Mouse (Mus musculus) hindbrain, embryonic 16.5 days (tissue): ENCODE data around the gene Pcare. TPM values are rescaled to one million over a fixed set of nuclear protein-coding genes. Genes with fewer than 3 reads are reported as not detected.

Experiments used
- ATAC-seq: fragments of 200-750 bp; cut with Nextera tagmentation; 2 replicates; pipeline ENCODE4 v1.8.0; 2017; ENCODE audit warnings: moderate TSS enrichment, moderate library complexity
- H3K27ac ChIP-seq: fragments of 300-500 bp; sonication (generic); 2 replicates; pipeline ENCODE4 v1.5.1; 2014; ENCODE audit warnings: low read depth, mild to moderate bottlenecking, control low read depth, low read length, moderate library complexity
- H3K27me3 ChIP-seq: fragments of 300-500 bp; sonication (generic); replicated peaks from 2 replicates; pipeline ENCODE4 v1.6.1; 2014; ENCODE audit warnings: low read length; ENCODE audit not compliant: control insufficient read depth, insufficient read depth
- H3K36me3 ChIP-seq: fragments of 300-500 bp; sonication (generic); 2 replicates; pipeline ENCODE4 v1.6.1; 2014; ENCODE audit warnings: mild to moderate bottlenecking, low read length, moderate library complexity, mixed read lengths; ENCODE audit not compliant: control insufficient read depth, insufficient read depth
- H3K4me1 ChIP-seq: fragments of 300-500 bp; sonication (generic); 2 replicates; pipeline ENCODE4 v1.6.1; 2014; ENCODE audit warnings: low read depth, low read length; ENCODE audit not compliant: control insufficient read depth, insufficient read depth
- H3K4me2 ChIP-seq: fragments of 300-500 bp; sonication (generic); 2 replicates; pipeline ENCODE4 v1.6.1; 2014; ENCODE audit warnings: mild to moderate bottlenecking, low read length, control low read depth, moderate library complexity
- H3K4me3 ChIP-seq: fragments of 300-500 bp; sonication (generic); 2 replicates; pipeline ENCODE4 v1.5.1; 2014; ENCODE audit warnings: mild to moderate bottlenecking, low read length, control low read depth, moderate library complexity
- H3K9ac ChIP-seq: fragments of 300-500 bp; sonication (generic); 2 replicates; pipeline ENCODE4 v1.6.1; 2014; ENCODE audit warnings: low read depth, mild to moderate bottlenecking, control low read depth, low read length, moderate library complexity
- H3K9me3 ChIP-seq: fragments of 300-500 bp; sonication (generic); 2 replicates; pipeline ENCODE4 v1.6.1; 2014; ENCODE audit warnings: mild to moderate bottlenecking, low read length, moderate library complexity; ENCODE audit not compliant: control insufficient read depth
- WGBS: fragments of 180-500 bp; shearing (Covaris S2); extraction: QIAGEN DNeasy Blood & Tissue Kit; methylation state at CpG from one replicate; pipeline ENCODE4 v1.1.7; 2014; 5-methylcytosine and 5-hydroxymethylcytosine counted together
- polyA plus RNA-seq: library from polyadenylated mRNA; unstranded; fragments of >200 nt; fragmentation: Nextera tagmentation; extraction: Ambion mirVana; gene quantifications from 2 replicates; pipeline ENCODE4 v1.2.1, GENCODE M21; 2015

Pcare gene
- polyA plus RNA-seq, 1 experiment from 2014 or later: 0.03 TPM

DNA sequence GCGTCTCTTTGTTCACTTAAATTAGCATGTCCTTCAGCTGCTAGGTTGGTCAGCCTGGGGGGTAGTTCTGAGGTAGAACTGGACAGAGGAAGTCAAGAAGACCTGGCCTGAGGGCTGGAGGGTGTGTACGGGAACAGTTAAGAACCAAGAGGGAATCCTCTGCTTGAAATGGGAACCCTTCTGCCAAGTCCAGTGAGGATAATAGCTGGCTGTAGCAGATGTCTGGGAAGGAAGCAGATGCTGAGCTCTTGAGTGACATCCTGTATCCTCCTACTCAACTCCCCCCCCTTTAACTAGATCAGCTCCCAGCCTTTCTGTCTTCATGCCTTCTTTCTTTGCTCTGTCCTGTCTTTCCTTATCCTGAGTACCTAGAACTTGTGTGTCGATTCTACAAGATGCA is 37.7 kb downstream of the Pcare start:
- H3K36me3 ChIP-seq: no peaks in the 10 kb centered on the region
- no peak for ATAC-seq
- no peaks in the 10 kb centered on the region for H3K9me3 ChIP-seq
- no peak overlapping the region for H3K4me3 ChIP-seq
- no peak overlapping the region for H3K4me2 ChIP-seq
- WGBS: 68% methylated on average over 3 of the region's 3 CpGs
- no peak overlapping the region for H3K9ac ChIP-seq
- no peak overlapping the region for H3K27ac ChIP-seq
- no peaks in the 10 kb centered on the region for H3K4me1 ChIP-seq
- H3K27me3 ChIP-seq: no peaks in the 10 kb centered on the region

DNA sequence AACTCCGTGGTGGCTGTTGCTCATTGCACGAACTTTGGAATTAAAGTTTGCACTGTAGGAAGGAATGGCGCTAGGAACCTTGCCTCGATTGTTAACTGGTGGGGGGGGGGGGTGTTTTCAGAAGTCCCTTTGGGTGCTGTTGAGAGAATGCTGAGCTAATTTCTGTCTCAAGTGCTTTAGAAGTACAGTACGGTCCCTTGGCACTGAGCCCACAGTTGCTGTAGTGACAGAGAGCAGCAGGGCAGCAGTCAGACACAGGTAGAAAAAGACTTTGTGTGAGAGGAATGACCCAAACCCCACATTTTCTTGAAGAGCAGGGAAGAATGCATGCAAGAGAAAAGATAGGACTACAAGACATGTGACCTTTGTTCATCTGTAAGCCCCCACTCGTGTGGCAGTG is 40.4 kb downstream of the Pcare start:
- no peak for ATAC-seq
- WGBS: 71% methylated on average over 6 of the region's 6 CpGs
- H3K9ac ChIP-seq: no peak overlapping the region
- no peak overlapping the region for H3K4me3 ChIP-seq
- no peak overlapping the region for H3K4me2 ChIP-seq
- no peaks in the 10 kb centered on the region for H3K9me3 ChIP-seq
- H3K4me1 ChIP-seq: peaks cover 5% of the 10 kb centered on the region
- no peak overlapping the region for H3K27ac ChIP-seq
- no peaks in the 10 kb centered on the region for H3K27me3 ChIP-seq
- H3K36me3 ChIP-seq: no peaks in the 10 kb centered on the region

DNA sequence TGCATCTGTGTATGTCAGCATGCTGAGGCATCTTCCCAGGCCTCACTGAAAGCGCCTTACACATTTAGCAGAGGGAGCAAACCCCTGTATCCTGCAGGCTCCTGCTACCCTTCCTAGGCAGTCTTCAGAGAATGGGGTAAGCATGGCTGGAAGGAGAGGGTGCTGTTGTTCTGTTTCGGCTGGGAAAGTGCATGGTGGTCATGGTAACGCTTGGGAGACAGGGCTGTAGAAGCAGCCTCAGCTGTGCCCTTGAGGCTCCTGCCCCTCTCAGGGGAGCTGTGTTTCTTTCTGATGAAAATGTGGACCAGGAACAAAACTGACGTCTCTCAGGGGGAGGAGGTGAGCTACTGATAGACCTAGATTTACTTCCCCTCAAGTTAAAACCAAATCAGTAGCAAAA is 45.0 kb downstream of the Pcare start:
- no peak overlapping the region for H3K27ac ChIP-seq
- peak; percentile 64; the same call in 1 of the 2 replicates for ATAC-seq
- no peaks in the 10 kb centered on the region for H3K9me3 ChIP-seq
- WGBS: 37% methylated on average over 4 of the region's 4 CpGs
- no peak overlapping the region for H3K4me3 ChIP-seq
- no peak overlapping the region for H3K9ac ChIP-seq
- peaks cover 5% of the 10 kb centered on the region for H3K4me1 ChIP-seq
- H3K36me3 ChIP-seq: no peaks in the 10 kb centered on the region
- H3K27me3 ChIP-seq: no peaks in the 10 kb centered on the region
- H3K4me2 ChIP-seq: no peak overlapping the region

DNA sequence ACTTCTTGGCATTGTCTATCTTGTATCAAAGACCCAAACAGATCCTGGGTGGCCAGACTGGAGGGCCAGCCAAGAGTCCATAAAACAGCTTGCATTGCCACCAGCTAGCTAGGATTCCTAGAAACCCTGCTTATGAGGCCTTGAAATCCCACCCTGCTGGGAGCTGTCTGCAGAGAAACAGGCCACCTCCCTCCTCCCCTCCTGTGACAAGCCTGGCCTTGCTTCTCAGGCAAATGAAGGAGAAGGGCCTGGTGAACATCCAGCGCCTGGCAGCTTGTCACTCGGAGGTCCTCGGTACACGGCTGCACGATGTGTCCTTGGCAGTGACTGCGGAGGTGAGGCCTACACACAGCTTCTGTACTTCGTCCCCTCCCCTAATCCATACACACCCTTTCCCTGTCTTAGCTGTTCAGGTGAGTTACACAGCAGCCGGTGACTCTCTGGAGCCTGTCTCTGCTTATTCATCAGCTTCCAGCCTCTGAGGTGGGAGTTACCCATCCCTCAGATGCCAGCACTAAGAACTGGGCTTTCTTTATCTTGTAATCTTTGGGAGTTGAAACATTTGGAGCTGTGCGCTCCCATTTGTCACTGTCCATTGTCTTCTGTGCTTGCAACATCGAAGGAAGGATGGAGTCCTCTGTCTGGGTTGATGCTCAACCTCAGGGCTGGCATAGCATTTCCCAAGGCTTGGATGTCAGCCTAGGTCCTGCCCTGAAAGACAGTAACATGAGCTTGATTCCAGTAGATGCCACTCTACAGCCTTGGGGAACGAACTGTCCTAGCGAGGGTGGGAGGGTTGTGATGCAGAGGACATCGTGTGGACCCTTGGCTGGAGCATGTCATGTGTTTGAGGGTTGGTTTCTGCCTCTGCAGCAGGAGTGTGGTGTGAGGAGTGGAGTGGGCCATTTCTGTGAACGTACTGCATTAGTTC is 46.9 kb downstream of the Pcare start:
- Histone ChIP-seq H3K9ac (no peak overlapping the region), H3K9me3 (no peaks in the 10 kb centered on the region), H3K27ac (no peak overlapping the region), H3K36me3 (no peaks in the 10 kb centered on the region), H3K4me3 (no peak overlapping the region), H3K27me3 (no peaks in the 10 kb centered on the region), H3K4me1 (peaks cover 5% of the 10 kb centered on the region), H3K4me2 (no peak overlapping the region)
- 88% methylated on average over 14 of the region's 14 CpGs for WGBS
- no peak for ATAC-seq

DNA sequence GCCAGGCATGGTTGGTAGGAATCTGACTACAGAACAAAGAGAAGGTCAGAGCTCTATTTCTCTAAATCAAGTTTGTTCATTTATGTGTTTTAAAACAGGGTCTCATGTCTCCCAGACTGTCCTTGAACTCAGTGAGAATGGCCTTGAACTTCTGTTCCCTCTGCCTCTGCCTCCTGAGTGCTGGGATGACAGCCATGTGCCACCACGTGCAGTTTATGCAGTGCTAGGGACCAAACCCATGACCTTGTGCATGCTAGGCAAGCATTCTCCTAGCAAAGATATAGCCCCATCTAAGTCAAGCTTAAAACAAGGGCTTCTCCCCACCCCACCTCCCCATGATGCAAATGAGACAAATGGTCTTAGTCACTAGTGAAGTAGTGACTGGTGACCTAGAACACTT is 47.6 kb downstream of the Pcare start:
- Histone ChIP-seq H3K27me3 (no peaks in the 10 kb centered on the region), H3K4me2 (no peak overlapping the region), H3K4me1 (peaks cover 5% of the 10 kb centered on the region), H3K9ac (no peak overlapping the region), H3K9me3 (no peaks in the 10 kb centered on the region), H3K36me3 (no peaks in the 10 kb centered on the region), H3K27ac (no peak overlapping the region), H3K4me3 (no peak overlapping the region)
- ATAC-seq: no peak
- 72% methylated on average over 1 of the region's 1 CpGs for WGBS

DNA sequence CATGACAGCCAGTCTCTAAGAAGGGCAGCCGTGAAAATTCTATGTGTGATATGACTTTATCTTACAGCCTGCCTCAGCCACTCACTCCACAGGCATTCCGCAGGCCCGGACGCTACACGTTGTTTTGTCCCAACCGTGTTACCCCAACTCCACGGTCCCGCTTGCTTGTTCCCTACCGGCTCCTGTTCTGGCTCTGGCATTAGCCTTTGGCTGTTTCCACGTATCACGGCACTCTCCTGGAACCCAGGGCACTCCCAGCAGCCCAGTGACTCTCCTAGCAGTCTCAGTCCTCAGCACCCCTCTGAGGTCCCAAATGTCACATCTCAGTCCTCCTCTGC is 54.1 kb downstream of the Pcare start:
- no peak overlapping the region for H3K4me2 ChIP-seq
- H3K27ac ChIP-seq: no peak overlapping the region
- ATAC-seq: no peak
- H3K9ac ChIP-seq: no peak overlapping the region
- H3K36me3 ChIP-seq: no peaks in the 10 kb centered on the region
- no peaks in the 10 kb centered on the region for H3K9me3 ChIP-seq
- H3K27me3 ChIP-seq: no peaks in the 10 kb centered on the region
- WGBS: 87% methylated on average over 11 of the region's 11 CpGs
- no peaks in the 10 kb centered on the region for H3K4me1 ChIP-seq
- no peak overlapping the region for H3K4me3 ChIP-seq

DNA sequence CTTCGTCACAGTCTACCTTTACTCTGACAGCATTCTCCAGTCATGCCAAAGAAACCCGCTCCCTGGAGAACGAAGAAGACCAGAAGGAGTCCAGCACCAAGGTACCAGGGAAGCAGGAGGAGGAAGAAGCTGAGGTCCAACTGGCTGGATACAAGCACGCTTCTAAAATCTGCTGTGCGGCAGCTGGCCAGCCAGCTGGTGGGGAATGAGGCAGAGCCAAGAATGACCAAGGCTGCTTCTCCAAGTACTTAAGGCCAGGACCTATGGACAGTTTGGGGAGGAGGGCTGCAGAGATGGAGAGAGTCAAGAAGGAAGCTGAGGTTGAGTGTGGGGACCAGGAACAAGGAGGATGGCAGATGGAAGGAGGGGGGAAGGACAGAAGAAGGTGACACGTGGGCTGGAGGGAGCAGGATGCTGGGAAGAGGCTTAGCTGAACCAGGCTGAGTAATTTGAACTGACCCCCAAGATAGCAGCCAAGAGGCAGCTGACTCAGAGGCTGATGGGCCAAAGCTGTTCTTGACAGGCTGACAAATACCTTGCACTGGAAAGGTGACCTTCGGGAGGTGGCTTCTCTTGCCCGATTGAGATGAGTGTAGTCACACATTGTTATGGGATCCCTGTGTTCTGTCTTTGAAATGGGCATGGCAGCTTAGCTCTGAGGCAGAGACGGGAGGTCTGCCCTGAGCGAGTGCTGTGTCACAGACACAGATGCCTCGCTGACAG is 54.6 kb downstream of the Pcare start:
- Histone ChIP-seq H3K27ac (no peak overlapping the region), H3K27me3 (no peaks in the 10 kb centered on the region)
- 77% methylated on average over 11 of the region's 11 CpGs for WGBS

DNA sequence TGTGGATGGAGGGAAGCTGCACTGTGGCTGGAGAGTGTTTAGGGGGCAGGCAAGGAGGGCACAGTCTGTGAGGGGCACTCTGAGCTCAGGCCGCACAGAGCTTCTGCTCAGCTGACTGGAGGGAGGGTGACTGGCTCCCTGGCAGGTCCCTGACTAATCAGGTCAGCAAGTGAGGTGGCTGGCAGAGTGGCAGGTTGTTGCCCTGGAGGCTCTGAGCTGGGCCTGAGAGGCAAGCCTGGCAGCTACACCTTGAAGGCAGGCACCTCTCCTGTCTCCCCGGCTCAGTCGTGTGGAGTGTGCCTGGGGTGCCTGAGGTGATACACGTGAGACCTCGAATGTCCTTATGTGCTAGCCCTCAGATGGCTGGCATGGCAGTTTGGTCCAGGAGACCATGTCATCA is 56.3 kb downstream of the Pcare start:
- H3K4me2 ChIP-seq: no peak overlapping the region
- H3K4me3 ChIP-seq: no peak overlapping the region
- H3K9me3 ChIP-seq: no peaks in the 10 kb centered on the region
- H3K27me3 ChIP-seq: no peaks in the 10 kb centered on the region
- H3K27ac ChIP-seq: no peak overlapping the region
- H3K4me1 ChIP-seq: peaks cover 8% of the 10 kb centered on the region
- H3K9ac ChIP-seq: no peak overlapping the region
- H3K36me3 ChIP-seq: no peaks in the 10 kb centered on the region
- 76% methylated on average over 5 of the region's 5 CpGs for WGBS
- no peak for ATAC-seq

More for the DNA sequence above, 54.6 kb downstream of the Pcare start:
- H3K4me1 ChIP-seq: peaks cover 5% of the 10 kb centered on the region; the same call in 1 of the 2 replicates
- no peak overlapping the region for H3K4me3 ChIP-seq
- no peak overlapping the region for H3K4me2 ChIP-seq
- peak; percentile 31; the same call in 1 of the 2 replicates for ATAC-seq
- no peaks in the 10 kb centered on the region for H3K36me3 ChIP-seq
- no peaks in the 10 kb centered on the region for H3K9me3 ChIP-seq
- no peak overlapping the region for H3K9ac ChIP-seq

DNA sequence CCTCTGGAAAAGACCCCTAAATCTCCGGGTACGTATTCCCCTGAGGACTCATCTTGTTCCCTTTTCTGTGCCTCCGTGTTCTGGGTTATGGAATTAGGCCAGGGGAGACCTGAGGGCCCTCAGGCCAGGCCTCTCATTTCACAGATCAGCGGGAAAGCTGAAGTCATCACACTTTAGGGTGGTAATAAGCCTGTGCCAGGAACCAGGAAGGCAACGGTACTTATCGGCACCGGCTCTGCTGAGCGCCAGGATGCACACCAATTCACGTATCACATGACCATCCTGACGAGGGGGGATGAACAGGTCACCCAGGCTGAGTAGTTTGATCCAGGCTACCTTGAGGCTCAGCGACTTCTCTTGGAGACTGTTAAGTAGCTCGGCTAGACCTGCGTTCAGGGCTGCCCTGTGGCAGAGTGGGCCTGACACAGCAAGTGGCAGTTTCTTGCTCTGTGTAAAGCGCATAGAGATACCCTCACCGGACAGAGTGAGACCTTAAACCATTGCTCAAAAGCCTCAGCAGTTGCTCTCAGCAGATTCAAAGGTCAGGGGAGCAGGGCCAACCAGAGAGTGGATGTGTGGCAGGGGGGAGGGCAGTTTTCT is 56.9 kb downstream of the Pcare start:
- no peaks in the 10 kb centered on the region for H3K27me3 ChIP-seq
- H3K4me2 ChIP-seq: no peak overlapping the region
- 79% methylated on average over 15 of the region's 15 CpGs for WGBS
- H3K4me1 ChIP-seq: peaks cover 11% of the 10 kb centered on the region
- no peak for ATAC-seq
- H3K4me3 ChIP-seq: no peak overlapping the region
- no peaks in the 10 kb centered on the region for H3K36me3 ChIP-seq
- H3K9me3 ChIP-seq: no peaks in the 10 kb centered on the region
- no peak overlapping the region for H3K9ac ChIP-seq
- H3K27ac ChIP-seq: no peak overlapping the region
